Mouse (Mus musculus) erythroblast, embryonic 14.5 days (primary cell): Measurements from ENCODE around the gene Zfp827.

Experiments
- GATA1 ChIP-seq: IDR thresholded peaks from 2 replicates; pipeline ENCODE4 v1.6.1; 2012; ENCODE audit warnings: low read length, inconsistent platforms, mixed read lengths
- TAL1 ChIP-seq: IDR thresholded peaks from 3 replicates; pipeline ENCODE4 v1.6.1; 2012; ENCODE audit warnings: low read length, inconsistent platforms, mixed read lengths

DNA sequence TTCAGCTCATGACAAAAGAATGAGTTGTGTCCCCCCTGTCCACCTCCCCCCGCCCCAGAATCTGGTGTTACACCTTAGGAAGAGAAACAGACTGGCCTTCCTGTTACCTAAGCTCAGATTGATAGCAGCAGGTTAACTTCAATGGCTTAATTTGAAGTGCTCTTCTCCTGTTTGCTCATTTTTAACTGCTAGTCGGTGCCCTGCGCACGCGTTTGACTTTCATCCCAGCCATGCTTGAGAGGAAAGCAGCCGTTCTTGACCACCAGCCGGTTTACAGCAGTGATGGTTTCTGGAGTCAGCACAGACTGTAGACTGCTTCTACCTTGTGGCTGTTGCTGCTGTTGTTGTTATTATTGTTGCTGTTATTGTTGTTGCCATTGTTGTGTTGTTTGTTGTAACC lies 88.2 kb downstream of the Zfp827 start:
- TF ChIP-seq TAL1: no peak
- no peak for TF ChIP-seq GATA1
